Mouse (Mus musculus): ENCODE results near the gene Ly6g5b. TPM values are rescaled to one million over a fixed set of nuclear protein-coding genes. Genes with fewer than 3 reads are reported as not detected.

Gene Ly6g5b
- total RNA-seq, 1 experiment, result 1.5 TPM

- H3K4me3 ChIP-seq (ENCODE audit: insufficient read depth in 1 of 2, low read depth in 1 of 2, low read length in 2 of 2, poor library complexity in 1 of 2, severe bottlenecking in 1 of 2), result no peak overlapping the region
- in situ Hi-C loops (cut with MboI; ENCODE audit: low sequenced_read_pairs in 2 of 2, unreplicated experiment in 2 of 2), result no loop called here
- no peak for TF ChIP-seq MAFK (IDR thresholded peaks at IDR 0.05; ENCODE audit: insufficient read depth, low read depth, low read length)
- TF ChIP-seq CHD2 (IDR thresholded peaks at IDR 0.05; ENCODE audit: low read depth, low read length), result no peak
- no peak for TF ChIP-seq ZNF384 (IDR thresholded peaks at IDR 0.05; ENCODE audit: low read depth, low read length)
- TF ChIP-seq HCFC1 (IDR thresholded peaks at IDR 0.05; ENCODE audit: borderline replicate concordance, insufficient read depth, low read length), result no peak
- TF ChIP-seq ZC3H11A (IDR thresholded peaks at IDR 0.05; ENCODE audit: borderline replicate concordance, low read depth, low read length), result no peak
- no peak overlapping the region for H3K27ac ChIP-seq (ENCODE audit: insufficient read depth, low read depth, low read length, poor library complexity, severe bottlenecking)
- peaks cover 99% of the 10 kb centered on the region for H3K36me3 ChIP-seq (ENCODE audit: control insufficient read depth, insufficient read depth, low read length, poor library complexity, severe bottlenecking)
- peaks cover 0 to 11% of the 10 kb centered on the region in 2 experiments; a peak in 1 of 4 replicates for H3K4me1 ChIP-seq (ENCODE audit: control insufficient read depth in 2 of 2, insufficient read depth in 2 of 2, low read length in 2 of 2, poor library complexity in 1 of 2)
- no peak overlapping the region for H3K9ac ChIP-seq (ENCODE audit: insufficient read depth, low read depth, low read length, poor library complexity, severe bottlenecking)
- no peaks in the 10 kb centered on the region for H3K9me3 ChIP-seq (ENCODE audit: control insufficient read depth, insufficient read depth, low read depth, low read length)
- no peak for DNase-seq (ENCODE audit: low read depth, low spot score)
Measured at GRCm38 (mm10) chr17:35157661-35158175, 42.5 kb upstream of the Ly6g5b start.

DNA sequence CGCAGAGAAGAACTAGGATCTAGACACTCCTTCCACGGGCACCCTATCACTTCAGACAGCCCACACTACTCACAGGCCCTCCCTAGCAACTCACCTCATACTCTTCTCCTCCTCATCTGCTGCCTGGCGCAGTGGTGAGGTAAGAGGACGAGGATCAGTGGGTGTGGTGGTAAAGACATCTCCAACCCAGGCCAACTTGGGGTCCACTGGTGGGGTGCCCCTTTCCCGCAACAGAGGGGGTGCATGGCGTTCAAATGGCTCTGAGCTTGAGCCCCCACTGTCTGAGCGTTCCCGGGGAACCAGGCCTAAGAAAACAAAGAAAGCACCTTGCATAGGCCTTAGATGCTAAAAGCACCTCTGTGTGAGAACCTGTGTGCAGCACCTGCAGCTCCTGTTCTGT is 42.0 kb upstream of the Ly6g5b start:
- no peaks in the 10 kb centered on the region for H3K9me3 ChIP-seq (ENCODE audit: control insufficient read depth, insufficient read depth, low read depth, low read length)
- H3K4me3 ChIP-seq (ENCODE audit: insufficient read depth in 1 of 2, low read depth in 1 of 2, low read length in 2 of 2, poor library complexity in 1 of 2, severe bottlenecking in 1 of 2), result no peak overlapping the region
- H3K9ac ChIP-seq (ENCODE audit: insufficient read depth, low read depth, low read length, poor library complexity, severe bottlenecking), result no peak overlapping the region
- no peak overlapping the region for H3K27ac ChIP-seq (ENCODE audit: insufficient read depth, low read depth, low read length, poor library complexity, severe bottlenecking)
- TF ChIP-seq CHD2 (IDR thresholded peaks at IDR 0.05; ENCODE audit: low read depth, low read length) (no peak), HCFC1 (IDR thresholded peaks at IDR 0.05; ENCODE audit: borderline replicate concordance, insufficient read depth, low read length) (no peak), ZNF384 (IDR thresholded peaks at IDR 0.05; ENCODE audit: low read depth, low read length) (no peak), ZC3H11A (IDR thresholded peaks at IDR 0.05; ENCODE audit: borderline replicate concordance, low read depth, low read length) (no peak), MAFK (IDR thresholded peaks at IDR 0.05; ENCODE audit: insufficient read depth, low read depth, low read length) (no peak)
- DNase-seq (ENCODE audit: low read depth, low spot score), result no peak
- peaks cover 0 to 11% of the 10 kb centered on the region in 2 experiments; a peak in 1 of 4 replicates for H3K4me1 ChIP-seq (ENCODE audit: control insufficient read depth in 2 of 2, insufficient read depth in 2 of 2, low read length in 2 of 2, poor library complexity in 1 of 2)
- peaks cover 99% of the 10 kb centered on the region for H3K36me3 ChIP-seq (ENCODE audit: control insufficient read depth, insufficient read depth, low read length, poor library complexity, severe bottlenecking)
- in situ Hi-C loops (cut with MboI; ENCODE audit: low sequenced_read_pairs in 2 of 2, unreplicated experiment in 2 of 2), result no loop called here

- Histone ChIP-seq H3K36me3 (ENCODE audit: control insufficient read depth, insufficient read depth, low read length, poor library complexity, severe bottlenecking) (peaks cover 98% of the 10 kb centered on the region), H3K27ac (ENCODE audit: insufficient read depth, low read depth, low read length, poor library complexity, severe bottlenecking) (no peak overlapping the region), H3K4me1 (ENCODE audit: control insufficient read depth in 2 of 2, insufficient read depth in 2 of 2, low read length in 2 of 2, poor library complexity in 1 of 2) (peaks cover 0 to 7% of the 10 kb centered on the region in 2 experiments; a peak in 1 of 4 replicates), H3K4me3 (ENCODE audit: insufficient read depth in 1 of 2, low read depth in 1 of 2, low read length in 2 of 2, poor library complexity in 1 of 2, severe bottlenecking in 1 of 2) (no peak overlapping the region), H3K9me3 (ENCODE audit: control insufficient read depth, insufficient read depth, low read depth, low read length) (no peaks in the 10 kb centered on the region), H3K9ac (ENCODE audit: insufficient read depth, low read depth, low read length, poor library complexity, severe bottlenecking) (no peak overlapping the region)
- no peak for TF ChIP-seq HCFC1 (IDR thresholded peaks at IDR 0.05; ENCODE audit: borderline replicate concordance, insufficient read depth, low read length)
- no peak for TF ChIP-seq MAFK (IDR thresholded peaks at IDR 0.05; ENCODE audit: insufficient read depth, low read depth, low read length)
- TF ChIP-seq CHD2 (IDR thresholded peaks at IDR 0.05; ENCODE audit: low read depth, low read length), result no peak
- TF ChIP-seq ZNF384 (IDR thresholded peaks at IDR 0.05; ENCODE audit: low read depth, low read length), result no peak
- TF ChIP-seq ZC3H11A (IDR thresholded peaks at IDR 0.05; ENCODE audit: borderline replicate concordance, low read depth, low read length), result no peak
- DNase-seq (ENCODE audit: low read depth, low spot score), result no peak
- in situ Hi-C loops (cut with MboI; ENCODE audit: low sequenced_read_pairs in 2 of 2, unreplicated experiment in 2 of 2), result no loop called here
Measured at GRCm38 (mm10) chr17:35156461-35157200, 41.4 kb upstream of the Ly6g5b start.

GRCm38 (mm10) chr17:35155451-35155850 is 40.2 kb upstream of the Ly6g5b start:
- peaks cover 95% of the 10 kb centered on the region for H3K36me3 ChIP-seq (ENCODE audit: control insufficient read depth, insufficient read depth, low read length, poor library complexity, severe bottlenecking)
- H3K9ac ChIP-seq (ENCODE audit: insufficient read depth, low read depth, low read length, poor library complexity, severe bottlenecking), result no peak overlapping the region
- no peak overlapping the region for H3K4me3 ChIP-seq (ENCODE audit: insufficient read depth in 1 of 2, low read depth in 1 of 2, low read length in 2 of 2, poor library complexity in 1 of 2, severe bottlenecking in 1 of 2)
- no peak for DNase-seq (ENCODE audit: low read depth, low spot score)
- H3K27ac ChIP-seq (ENCODE audit: insufficient read depth, low read depth, low read length, poor library complexity, severe bottlenecking), result no peak overlapping the region
- H3K4me1 ChIP-seq (ENCODE audit: control insufficient read depth in 2 of 2, insufficient read depth in 2 of 2, low read length in 2 of 2, poor library complexity in 1 of 2), result 0 out of 4 replicates have a peak, but pooled peaks cover 0 to 4% of the 10 kb centered on the region in 2 experiments
- no peak for TF ChIP-seq CHD2 (IDR thresholded peaks at IDR 0.05; ENCODE audit: low read depth, low read length)
- TF ChIP-seq MAFK (IDR thresholded peaks at IDR 0.05; ENCODE audit: insufficient read depth, low read depth, low read length), result no peak
- no peak for TF ChIP-seq ZNF384 (IDR thresholded peaks at IDR 0.05; ENCODE audit: low read depth, low read length)
- no peak for TF ChIP-seq HCFC1 (IDR thresholded peaks at IDR 0.05; ENCODE audit: borderline replicate concordance, insufficient read depth, low read length)
- no peak for TF ChIP-seq ZC3H11A (IDR thresholded peaks at IDR 0.05; ENCODE audit: borderline replicate concordance, low read depth, low read length)
- in situ Hi-C loops (cut with MboI; ENCODE audit: low sequenced_read_pairs in 2 of 2, unreplicated experiment in 2 of 2), result no loop called here
- H3K9me3 ChIP-seq (ENCODE audit: control insufficient read depth, insufficient read depth, low read depth, low read length), result no peaks in the 10 kb centered on the region

Data from ES-E14 (cell line).